Mouse (Mus musculus): ENCODE measurements at regions not wholly inside any gene's neighbourhood (a gene's known extent, or its start where the extent isn't known, plus 50 kb on each side); places are given as distances from the start of the nearest gene placed in this dataset.

- TF ChIP-seq CTCF (IDR thresholded peaks at IDR 0.05; ENCODE audit: extremely low read depth, insufficient read length, insufficient replicate concordance, low read depth, low read length) (no peak), POLR2A (IDR thresholded peaks at IDR 0.05; ENCODE audit: low read depth, low read length) (no peak)
Measured at GRCm38 (mm10) chr12:54414201-54414600, 210.5 kb upstream of the Egln3 start.
